Mouse (Mus musculus) neutrophil, adult 5-6 weeks (primary cell): Measurements from ENCODE around the gene Sft2d1. TPM values are rescaled to one million over a fixed set of nuclear protein-coding genes. Genes with fewer than 3 reads are reported as not detected.

Experiments
- ATAC-seq: fragments of 151-379, 151-347 bp; 2 replicates; pipeline ENCODE4 v1.8.0; 2017; ENCODE audit warnings: mild to moderate bottlenecking, moderate TSS enrichment; ENCODE audit not compliant: insufficient number of reproducible peaks, poor library complexity, low FRiP score, severe bottlenecking; ENCODE audit errors: extremely low read depth
- total RNA-seq: library from RNA; stranded (forward); fragments of 200-1000 nt; gene quantifications from 2 replicates; pipeline ENCODE4 v1.2.3, GENCODE M21; 2017

The Sft2d1 gene
- total RNA-seq, result 48.1 and 73.9 TPM in 2 replicates

DNA sequence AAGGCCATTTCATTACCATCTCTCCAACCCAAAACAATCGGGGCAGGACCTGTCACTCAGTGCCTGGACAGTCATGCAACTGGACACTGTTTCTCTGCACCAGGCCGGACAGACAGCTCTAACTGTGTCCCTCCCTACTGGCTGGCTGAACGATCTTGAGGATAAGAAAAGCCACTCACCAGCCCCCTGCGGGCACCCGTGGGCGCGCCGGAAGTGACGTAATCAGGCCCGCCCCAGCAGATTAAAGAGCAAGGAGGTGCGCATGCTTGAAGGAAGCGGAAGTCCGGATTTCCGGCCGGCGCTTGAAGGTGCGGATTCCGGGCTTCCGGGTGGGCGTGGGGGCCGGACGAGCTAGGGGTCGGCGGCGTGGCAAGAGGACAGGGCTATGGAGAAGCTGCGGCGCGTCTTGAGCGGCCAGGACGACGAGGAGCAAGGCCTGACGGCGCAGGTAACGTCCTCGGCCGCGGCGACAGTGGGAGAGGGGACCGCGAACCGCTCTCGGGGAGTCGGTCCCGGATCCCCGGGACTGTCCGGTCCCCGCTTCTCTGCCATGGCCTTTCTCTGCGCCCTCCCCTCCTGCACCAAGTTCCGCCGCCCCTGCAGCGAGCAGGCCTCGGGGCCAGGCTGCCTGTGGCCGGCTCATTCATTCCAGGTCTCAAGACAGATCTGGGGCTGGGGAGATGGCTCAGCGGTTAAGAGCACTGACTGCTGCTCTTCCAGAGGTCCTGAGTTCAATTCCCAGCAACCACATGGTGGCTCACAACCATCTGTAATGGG lies at the start of gene Sft2d1:
Sft2d1 (plus strand) TSS at position 265 of the 777 bp plus-strand sequence.
- ATAC-seq, result peak; percentile 86

DNA sequence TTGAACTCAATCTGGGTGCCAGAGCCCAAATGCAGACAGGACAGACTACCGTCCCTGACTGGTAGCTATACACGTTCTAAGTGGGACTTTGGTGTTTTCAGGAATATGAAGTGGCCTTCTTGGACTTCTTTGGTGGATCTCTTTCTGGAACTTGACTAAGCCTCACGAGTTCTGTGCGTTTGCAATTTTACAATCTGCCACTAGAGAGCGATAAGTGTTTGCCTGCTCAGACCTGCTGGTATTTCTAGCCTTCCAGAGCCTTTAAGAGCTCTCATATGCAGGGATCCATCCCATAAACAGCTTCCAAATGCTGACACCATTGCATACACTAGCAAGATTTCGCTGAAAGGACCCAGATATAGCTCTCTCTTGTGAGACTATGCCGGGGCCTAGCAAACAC lies 46.3 kb upstream of the Sft2d1 start:
- peak; percentile 73 for ATAC-seq

DNA sequence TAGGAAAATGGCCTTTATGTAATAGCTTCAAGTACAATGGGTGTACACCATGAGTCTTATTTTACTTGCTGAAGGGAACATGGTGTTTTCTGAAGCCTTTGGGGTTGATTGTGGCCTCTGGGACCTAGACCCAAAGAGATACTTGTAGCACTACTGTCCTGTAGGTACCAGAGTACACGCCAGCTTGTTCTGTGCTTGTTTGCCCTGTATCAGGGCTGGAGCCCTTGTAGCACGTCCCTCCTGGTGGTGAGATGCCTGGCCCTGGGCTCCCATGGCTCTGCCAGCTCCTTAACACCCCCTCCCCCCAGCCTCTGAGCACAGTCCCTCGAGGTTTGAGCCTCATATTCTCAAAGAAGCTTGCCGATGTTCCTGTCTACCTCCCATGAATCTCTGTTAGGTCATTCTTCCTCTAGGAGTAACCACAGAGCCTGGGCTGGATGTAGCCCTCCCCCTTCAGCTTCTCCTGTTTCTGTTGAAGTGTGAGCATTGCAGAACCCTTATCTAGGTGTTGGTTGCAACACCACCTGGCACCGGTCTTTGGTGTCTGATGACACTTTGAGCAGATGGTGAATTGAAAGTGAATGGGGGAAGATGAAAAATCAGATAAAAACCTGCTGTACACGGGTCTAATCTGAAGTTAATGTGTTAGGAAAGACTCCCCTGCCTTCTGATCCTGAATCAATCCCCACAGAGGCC lies 38.7 kb upstream of the Sft2d1 start:
- ATAC-seq, result no peak

DNA sequence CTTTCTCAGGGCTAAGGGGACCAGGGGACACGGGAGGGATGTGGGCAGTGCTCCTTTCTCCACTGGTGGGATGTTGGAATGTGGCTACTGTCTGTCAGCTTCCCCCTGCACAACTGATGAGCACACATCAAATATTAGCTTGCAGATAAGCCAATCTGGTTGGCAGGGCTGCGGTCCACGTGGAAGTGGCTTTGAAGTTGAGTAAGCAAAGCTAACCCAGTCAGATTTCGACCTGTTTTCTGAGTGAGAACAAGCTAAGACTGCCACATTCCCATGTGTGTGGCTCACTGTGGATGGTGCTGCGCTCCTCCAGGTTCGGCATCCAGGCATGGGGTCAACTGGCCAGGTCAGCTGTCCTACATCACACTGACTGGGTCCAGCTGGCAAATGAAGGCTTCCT lies 38.0 kb upstream of the Sft2d1 start:
- ATAC-seq, result no peak

DNA sequence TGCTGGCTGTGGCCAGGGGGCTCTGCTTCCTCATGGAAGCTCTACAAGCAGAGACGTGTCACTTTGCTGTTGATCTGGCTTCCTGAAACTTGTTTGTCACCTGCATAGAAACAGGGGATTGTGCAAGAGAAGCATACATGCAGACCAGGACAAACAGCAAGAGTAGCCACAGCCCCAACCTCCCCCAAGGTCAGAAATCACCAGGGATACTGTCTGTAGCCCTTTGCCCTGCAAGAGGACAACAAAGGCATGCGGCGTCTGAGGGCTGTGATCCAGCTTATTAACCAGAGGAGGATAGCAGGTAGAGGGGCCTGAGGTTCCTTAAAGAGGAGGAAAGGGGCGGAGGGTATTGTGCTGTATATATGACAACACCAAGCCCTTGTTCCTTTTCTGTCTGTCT lies 34.8 kb upstream of the Sft2d1 start:
- 0 out of 2 replicates have a peak, but pooled peaks have one; percentile 34 for ATAC-seq

DNA sequence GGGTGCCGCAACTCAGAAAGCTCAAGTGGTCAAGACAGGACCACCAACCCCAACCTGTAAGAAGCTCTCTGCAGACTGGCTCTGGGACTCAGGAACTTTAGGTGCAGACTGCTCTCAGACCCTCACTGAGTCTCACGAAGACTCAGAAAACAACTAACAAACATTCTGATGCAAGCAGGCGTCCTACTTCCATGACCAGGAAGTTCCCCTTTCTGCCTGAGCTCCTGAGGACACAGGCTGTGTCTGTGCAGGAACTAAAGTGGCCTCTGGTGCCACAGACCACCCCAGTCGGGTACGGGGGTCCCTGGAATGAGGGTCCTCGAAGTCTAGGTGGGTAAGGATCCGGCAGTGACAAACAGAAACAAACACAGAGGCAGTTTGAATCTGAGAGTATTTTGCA lies 34.2 kb upstream of the Sft2d1 start:
- ATAC-seq, result no peak

DNA sequence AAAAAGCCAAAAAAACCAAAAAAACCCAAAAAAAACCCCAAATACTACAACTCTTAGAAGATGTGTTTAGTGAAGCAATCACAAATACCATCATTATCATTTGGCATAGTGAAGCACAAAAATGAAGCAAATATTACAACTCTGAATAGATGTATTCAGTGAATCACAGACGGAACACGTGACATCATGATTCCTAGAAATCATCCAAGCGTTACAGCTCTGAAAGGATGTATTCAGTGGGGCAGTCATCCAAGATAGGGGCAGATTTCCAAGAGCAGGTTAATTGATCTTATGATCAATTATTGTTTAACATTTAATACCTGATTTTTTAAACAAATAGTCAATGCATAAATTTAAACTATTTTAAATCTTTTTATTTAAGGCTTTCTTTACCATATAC lies 33.6 kb upstream of the Sft2d1 start:
- no peak for ATAC-seq

DNA sequence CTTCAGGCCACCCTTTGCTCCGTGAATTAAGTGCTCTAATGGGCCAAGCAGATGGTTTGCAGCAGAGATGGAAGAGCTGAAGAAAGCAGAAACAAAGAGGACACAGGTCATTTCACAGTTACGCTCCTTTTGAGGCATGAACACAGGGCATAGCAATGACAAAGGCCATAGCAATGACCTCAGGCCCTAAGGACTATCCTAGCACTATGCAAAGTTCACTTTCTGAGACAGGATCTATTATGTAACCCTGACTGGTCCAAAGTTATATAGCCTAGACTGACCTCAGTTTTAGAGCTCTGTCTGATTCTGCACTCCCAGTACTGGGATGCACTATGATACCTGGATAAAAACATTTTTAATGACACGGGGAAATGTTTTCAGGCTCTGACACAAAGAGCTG lies 32.5 kb upstream of the Sft2d1 start:
- no peak for ATAC-seq

DNA sequence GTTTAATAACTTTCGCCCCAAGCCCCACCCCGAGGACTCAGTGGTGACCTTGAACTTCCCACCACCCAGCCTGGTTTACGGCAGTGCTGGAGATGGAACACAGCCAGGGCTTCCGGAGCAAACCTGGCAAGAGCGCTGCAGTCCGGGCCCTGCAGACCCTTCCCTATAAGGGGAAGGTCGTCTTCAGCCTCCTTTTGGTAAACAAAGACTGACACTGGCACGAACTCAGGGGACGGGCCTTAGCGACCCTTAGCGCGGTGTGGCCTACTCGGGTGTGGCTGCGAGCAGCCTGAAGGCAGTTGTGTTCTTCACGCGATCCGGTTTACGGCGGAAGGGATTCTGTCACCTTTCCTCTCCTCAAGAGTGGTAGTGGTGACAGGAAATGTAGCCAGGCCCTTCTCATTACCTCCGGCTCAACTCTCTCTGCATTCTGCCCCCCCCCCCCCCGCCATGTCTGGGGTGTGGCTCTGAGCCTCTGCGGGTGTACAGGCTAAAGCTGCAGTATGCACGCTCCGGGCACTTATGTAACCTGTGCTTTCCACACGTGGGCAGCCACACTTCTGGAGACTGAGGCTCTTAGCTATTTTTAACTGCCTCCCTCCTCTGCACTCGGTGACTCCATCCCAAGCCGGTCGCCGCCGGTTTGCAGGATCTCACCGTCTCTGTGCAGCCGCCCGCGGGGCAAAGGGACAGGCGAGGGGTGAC lies 27.9 kb upstream of the Sft2d1 start, which contains the start of gene Mpc1:
Mpc1 (plus strand) TSS at position 84 of the 705 bp plus-strand sequence.
- peak; percentile 36 for ATAC-seq

DNA sequence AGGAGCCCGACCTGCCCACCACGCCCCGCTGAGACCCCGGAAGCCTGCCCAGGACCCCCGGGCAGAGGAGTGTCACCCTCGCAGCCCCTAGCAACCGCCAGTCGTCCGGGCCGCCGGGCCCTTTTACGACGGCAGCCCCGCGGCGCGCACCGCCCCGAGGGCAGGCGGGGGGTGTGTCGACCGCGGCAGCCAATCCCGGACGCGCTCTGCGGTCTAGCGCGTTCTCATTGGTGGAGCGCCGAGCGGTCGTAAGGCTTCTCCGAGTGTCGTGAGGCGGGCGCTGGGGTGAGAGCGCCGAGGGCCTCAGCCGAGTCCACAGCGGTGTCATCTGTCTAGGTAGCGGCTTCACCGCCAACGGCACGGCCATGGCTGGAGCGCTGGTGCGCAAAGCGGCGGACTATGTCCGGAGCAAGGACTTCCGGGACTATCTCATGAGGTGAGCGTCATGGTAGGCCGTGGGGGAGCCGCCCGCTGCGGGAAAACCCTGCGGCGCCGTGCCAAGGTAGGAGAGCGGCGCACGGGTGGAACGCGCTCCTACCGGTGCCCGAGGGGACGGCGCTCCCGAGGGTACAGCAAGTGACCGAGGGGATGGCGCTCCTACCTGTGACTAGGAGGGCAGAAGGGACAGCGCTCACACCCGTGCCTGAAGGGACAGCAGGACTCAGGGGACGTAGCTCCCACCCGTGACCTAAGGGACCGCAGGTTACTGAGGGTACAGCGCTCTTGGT lies 27.2 kb upstream of the Sft2d1 start:
- peak; percentile 92 for ATAC-seq

DNA sequence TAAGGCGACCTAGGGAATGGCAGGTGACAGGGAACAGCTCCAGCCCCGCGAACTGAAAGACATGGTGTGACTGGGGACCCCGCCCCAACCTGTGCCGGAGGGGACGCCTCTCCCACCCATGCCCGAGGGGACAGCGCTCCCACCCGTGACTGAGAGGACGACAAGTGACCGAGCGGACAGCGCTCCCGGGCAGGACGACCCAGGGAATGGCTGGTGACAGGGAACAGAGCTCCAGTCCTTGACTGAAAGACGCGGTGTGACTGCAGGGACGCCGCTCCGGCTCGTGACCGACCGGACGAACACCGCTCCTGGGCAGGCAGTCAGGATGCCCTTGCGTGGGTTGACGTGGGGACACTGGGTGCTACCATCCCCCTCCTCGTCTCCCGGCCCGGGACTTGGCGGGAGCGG lies 26.6 kb upstream of the Sft2d1 start:
- ATAC-seq, result no peak

DNA sequence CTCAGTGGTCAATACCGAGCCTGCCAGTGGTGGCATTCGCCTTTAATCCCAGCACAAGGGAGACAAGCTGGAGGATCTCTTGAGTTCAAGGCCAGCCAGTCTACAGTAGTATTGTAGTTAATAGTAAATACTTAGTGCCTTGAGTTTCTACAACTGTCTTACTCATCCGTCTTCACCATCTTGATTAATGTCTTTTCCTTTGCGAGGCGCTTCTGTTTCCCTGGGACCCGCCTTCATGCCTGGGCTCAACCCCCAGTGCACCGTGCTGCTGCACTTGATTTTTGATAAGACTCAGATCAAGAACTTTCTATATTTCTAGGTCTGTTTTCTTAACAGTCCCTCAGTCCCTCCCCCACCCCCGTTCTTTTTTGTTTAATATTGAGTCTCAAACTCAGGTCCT lies 25.8 kb upstream of the Sft2d1 start:
- no peak for ATAC-seq

DNA sequence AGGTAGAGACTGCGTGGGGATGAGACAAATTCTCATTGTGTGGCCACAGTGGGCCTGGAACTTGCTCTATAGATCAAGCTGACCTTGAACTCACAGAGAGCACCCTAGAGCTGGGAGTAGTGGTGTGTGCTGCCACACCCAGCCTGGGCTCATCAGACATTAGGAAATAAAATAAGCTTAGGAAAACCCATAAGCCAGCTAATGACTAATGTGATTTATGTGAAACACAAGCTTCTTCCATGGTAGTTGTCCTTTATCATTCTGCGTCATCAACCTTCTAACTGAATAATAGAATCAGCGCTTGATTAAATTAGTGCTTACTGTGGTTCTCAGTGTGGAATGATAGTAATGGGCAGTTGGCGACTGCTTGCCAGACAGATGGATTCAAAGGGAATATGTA lies 23.9 kb upstream of the Sft2d1 start:
- ATAC-seq, result no peak

DNA sequence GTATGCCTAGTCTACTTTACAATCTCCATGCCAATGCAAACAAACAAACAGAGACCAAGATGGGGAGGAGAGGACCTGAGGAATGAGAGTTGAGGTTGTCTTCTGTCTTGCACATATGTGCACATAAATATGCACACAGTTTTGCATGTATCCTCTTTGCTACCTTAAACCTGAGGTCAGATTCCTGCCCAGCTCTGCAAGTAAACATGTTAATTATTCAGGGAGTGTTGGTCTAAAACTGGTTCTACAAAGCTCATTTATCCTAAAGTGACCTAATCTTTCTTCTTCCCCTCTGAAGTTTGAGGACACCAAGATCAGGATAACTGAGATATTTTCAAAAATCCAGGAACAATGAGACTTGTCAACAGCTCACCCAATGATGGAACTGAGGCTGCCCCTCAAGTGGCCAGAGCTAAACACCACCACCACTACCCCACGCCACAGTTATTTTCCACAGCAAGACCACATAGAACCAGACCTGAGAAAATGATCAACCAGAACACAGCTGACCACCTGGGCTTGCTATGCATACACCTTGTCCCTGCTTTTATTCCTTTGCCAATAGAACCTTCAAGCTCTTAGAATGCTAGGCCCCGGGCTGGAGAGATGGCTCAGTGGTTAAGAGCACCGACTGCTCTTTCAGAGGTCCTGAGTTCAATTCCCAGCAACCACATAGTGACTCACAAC lies 20.8 kb upstream of the Sft2d1 start:
- ATAC-seq, result no peak

DNA sequence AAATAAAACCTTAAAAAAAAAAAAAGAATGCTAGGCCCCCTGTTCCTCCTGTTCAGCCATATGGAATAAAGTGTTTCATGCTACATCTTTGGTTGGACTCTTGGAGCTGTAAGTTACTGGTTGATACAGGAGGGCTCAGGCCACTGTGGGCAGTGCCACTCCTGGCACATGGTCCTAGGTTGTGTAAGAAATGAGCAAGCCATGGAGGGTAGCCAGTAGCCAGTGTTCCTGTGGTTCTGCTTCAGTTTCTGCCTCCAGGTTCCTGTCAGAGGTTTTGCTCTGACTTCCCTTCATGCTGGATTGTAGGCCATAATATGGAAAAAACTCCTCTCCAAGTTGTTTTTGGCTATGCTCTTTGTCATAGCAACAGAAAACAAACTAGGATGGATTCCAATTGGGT lies 20.2 kb upstream of the Sft2d1 start:
- no peak for ATAC-seq

DNA sequence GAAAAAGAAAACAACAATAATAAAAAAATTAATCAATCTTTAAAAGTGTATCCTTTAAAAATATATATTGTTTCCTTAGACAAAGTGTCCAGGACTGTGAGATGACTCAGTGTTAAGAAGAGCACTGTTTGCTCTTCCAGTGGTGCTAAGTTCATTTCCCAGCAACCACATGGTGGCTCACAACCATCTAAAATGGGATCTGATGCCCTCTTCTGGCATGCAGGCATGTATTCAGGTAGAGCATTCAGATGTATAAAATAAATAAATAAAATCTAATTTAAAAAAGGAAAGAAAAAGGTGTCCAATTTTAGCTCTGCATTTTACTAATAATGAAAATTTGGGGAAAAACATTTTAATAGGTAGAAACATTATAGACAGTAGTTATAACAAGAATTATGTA lies 15.1 kb upstream of the Sft2d1 start:
- ATAC-seq, result no peak

DNA sequence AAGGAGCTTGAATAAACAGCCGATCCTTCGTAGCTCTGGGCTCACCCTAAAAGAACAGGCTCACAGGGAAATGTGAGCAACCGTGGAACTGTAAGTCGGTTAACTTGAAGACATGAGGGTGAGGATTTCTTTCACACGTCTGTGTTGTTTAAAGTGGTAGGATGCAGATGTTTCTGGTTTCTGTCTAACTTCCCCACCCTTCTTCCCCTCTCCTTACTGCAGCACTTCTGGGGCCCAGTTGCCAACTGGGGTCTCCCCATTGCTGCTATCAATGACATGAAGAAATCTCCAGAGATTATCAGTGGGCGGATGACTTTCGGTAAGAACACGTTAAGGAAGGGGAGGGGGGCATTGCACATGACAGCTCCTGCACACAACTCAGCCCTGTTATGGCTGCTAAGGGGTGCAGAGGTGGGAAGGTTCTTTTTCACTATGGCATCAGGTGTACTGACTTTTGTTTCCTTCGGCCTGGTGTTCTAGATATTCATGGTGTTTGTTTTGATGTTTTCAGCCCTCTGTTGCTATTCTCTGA lies 14.5 kb upstream of the Sft2d1 start:
- no peak for ATAC-seq

DNA sequence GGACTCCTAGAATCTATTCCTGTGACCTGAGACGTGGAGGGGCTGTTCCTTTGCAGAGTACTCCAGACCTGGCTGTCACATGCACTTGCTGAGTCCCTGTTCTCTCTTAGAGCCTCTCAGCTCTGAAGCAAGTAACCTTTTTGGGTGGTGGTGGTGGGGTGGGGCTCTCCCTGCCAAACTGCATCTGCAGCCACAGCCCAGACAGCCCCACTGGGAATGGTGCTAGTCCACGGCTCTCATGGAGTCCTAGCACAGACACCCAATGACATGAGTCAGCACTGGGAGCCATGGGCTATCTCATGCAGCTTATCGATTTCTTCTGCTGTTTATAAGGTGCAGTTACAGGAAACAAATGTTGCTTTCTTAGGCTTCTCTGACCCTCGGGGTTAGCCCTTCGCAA lies 13.2 kb upstream of the Sft2d1 start:
- ATAC-seq, result no peak
